Mouse (Mus musculus) liver, embryonic 15.5 days (tissue): ENCODE results near the gene Kctd11. TPM values are rescaled to one million over a fixed set of nuclear protein-coding genes. Genes with fewer than 3 reads are reported as not detected.
"Not testable (repeated sequence)": the region's sequence is repeated elsewhere in the genome, so short reads cannot be mapped to it uniquely, and the experiment has no call there.

Experiments
- ATAC-seq: fragments of 200-750 bp; cut with Nextera tagmentation; 2 replicates; pipeline ENCODE4 v1.8.0; 2017; ENCODE audit warnings: moderate number of reproducible peaks, mild to moderate bottlenecking, moderate library complexity; ENCODE audit not compliant: insufficient read depth
- H3K27ac ChIP-seq: fragments of 300-500 bp; sonication (generic); replicated peaks from 2 replicates; pipeline ENCODE4 v1.5.1; 2015; ENCODE audit warnings: mild to moderate bottlenecking, inconsistent platforms
- H3K27me3 ChIP-seq: fragments of 300-500 bp; sonication (generic); 2 replicates; pipeline ENCODE4 v1.6.1; 2015; ENCODE audit warnings: mild to moderate bottlenecking, inconsistent platforms
- H3K36me3 ChIP-seq: fragments of 300-500 bp; sonication (generic); replicated peaks from 2 replicates; pipeline ENCODE4 v1.6.1; 2015; ENCODE audit warnings: moderate library complexity, mild to moderate bottlenecking, inconsistent platforms
- H3K4me1 ChIP-seq: fragments of 300-500 bp; sonication (generic); replicated peaks from 2 replicates; pipeline ENCODE4 v1.6.1; 2015; ENCODE audit warnings: inconsistent platforms
- H3K4me2 ChIP-seq: fragments of 300-500 bp; sonication (generic); 2 replicates; pipeline ENCODE4 v1.6.1; 2015; ENCODE audit warnings: moderate library complexity, mild to moderate bottlenecking, inconsistent platforms
- H3K4me3 ChIP-seq: fragments of 300-500 bp; sonication (generic); replicated peaks from 2 replicates; pipeline ENCODE4 v1.5.1; 2015; ENCODE audit warnings: mild to moderate bottlenecking, inconsistent platforms
- H3K9ac ChIP-seq: fragments of 300-500 bp; sonication (generic); 2 replicates; pipeline ENCODE4 v1.6.1; 2015; ENCODE audit warnings: moderate library complexity, mild to moderate bottlenecking, inconsistent platforms
- H3K9me3 ChIP-seq: fragments of 300-500 bp; sonication (generic); replicated peaks from 2 replicates; pipeline ENCODE4 v1.6.1; 2016; ENCODE audit warnings: inconsistent platforms
- WGBS: fragments of 180-500 bp; shearing (Covaris S2); methylation state at CpG from one replicate; pipeline ENCODE4 v1.1.7; 2015; ENCODE audit warnings: mixed read lengths; ENCODE audit not compliant: insufficient replicate concordance; 5-methylcytosine and 5-hydroxymethylcytosine counted together
- polyA plus RNA-seq: library from polyadenylated mRNA; unstranded; fragments of >200 nt; fragmentation: Nextera tagmentation; extraction: Ambion mirVana; gene quantifications from 2 replicates; pipeline ENCODE4 v1.2.1, GENCODE M21; 2015

The Kctd11 gene
- 1.2 and 1.4 TPM in 2 replicates for polyA plus RNA-seq

DNA sequence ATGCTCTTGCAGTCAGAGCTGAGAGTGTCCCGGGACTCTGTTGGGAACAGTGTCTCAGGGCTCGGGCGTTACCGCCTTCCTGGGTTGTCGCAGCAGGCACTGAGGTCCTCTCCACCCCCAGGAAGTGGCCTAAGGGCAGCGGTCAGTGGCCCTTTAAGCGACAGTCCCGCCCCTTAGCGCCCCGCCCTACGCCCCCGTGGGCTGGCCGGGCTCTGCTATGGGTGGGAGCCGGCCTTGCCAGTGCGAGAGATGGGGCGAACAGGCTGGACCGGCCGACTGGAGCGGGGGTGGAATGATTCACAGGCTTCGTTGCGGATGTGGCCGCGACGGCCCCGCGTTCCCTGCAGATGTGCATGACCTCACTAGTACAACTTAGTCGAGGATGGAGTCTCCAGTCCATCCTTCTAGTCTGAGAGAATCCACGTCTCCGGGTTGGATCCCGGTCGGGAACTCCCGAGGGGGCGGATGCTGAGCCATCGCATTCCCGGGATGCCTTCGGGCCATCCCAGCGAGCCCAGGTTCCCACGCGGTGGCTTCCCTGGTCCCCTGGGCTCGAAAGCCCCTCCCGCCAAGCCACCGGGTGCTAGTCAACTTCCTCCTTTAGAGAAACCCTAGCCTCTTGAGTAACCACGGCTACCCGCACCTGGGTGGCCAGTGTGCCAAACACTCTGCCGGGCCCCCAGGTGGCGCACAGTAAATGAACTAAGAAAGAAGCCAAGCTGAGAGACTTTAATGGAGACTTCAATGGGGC, at the start of gene Kctd11:
Gene Kctd11, minus strand, starts transcription at position 554 of the 751 bp plus-strand sequence.
- peak; percentile 76 for ATAC-seq
- Histone ChIP-seq H3K4me3 (peak within 1 kb of the TSS; percentile 64), H3K4me2 (peak within 1 kb of the TSS; percentile 97), H3K27me3 (0 out of 2 replicates have a peak, but pooled peaks cover 3% of the 10 kb centered on the region), H3K9ac (peak within 1 kb of the TSS; percentile 64), H3K27ac (peak within 1 kb of the TSS; percentile 87), H3K36me3 (0 out of 2 replicates have a peak, but pooled peaks cover 7% of the 10 kb centered on the region), H3K4me1 (peaks cover 92% of the 10 kb centered on the region), H3K9me3 (no peaks in the 10 kb centered on the region)
- WGBS, result under 1% methylated on average over 46 of the region's 46 CpGs

- H3K4me3 ChIP-seq, H3K9ac ChIP-seq, H3K9me3 ChIP-seq, H3K36me3 ChIP-seq, ATAC-seq, H3K4me2 ChIP-seq, H3K27ac ChIP-seq: not testable (repeated sequence)
- 79% methylated on average over 8 of the region's 8 CpGs for WGBS
- Histone ChIP-seq H3K27me3 (peaks cover 13% of the 10 kb centered on the region), H3K4me1 (peaks cover 20% of the 10 kb centered on the region)
Measured at GRCm38 (mm10) chr11:69930176-69930575, 49.0 kb upstream of the Kctd11 start.

GRCm38 (mm10) chr11:69929712-69930111, 48.5 kb upstream of the Kctd11 start:
- 35% methylated on average over 4 of the region's 4 CpGs for WGBS
- H3K36me3 ChIP-seq, result no peaks in the 10 kb centered on the region
- H3K27ac ChIP-seq, result no peak overlapping the region
- H3K4me1 ChIP-seq, result peaks cover 15% of the 10 kb centered on the region
- H3K4me3 ChIP-seq, result no peak overlapping the region
- no peak for ATAC-seq
- H3K9me3 ChIP-seq, result no peaks in the 10 kb centered on the region
- peaks cover 9% of the 10 kb centered on the region for H3K27me3 ChIP-seq
- H3K4me2 ChIP-seq, result no peak overlapping the region
- no peak overlapping the region for H3K9ac ChIP-seq

GRCm38 (mm10) chr11:69927501-69927900, 46.3 kb upstream of the Kctd11 start:
- H3K4me2 ChIP-seq, result no peak overlapping the region
- no peak for ATAC-seq
- 84% methylated on average over 2 of the region's 2 CpGs for WGBS

GRCm38 (mm10) chr11:69922796-69923195, 41.6 kb upstream of the Kctd11 start:
- Histone ChIP-seq H3K4me3 (peak overlapping the region; percentile 88), H3K4me2 (peak overlapping the region; percentile 90), H3K9ac (peak overlapping the region; percentile 67), H3K27me3 (no peaks in the 10 kb centered on the region), H3K27ac (peak overlapping the region; percentile 97), H3K4me1 (peaks cover 41% of the 10 kb centered on the region), H3K9me3 (no peaks in the 10 kb centered on the region), H3K36me3 (peaks cover 17% of the 10 kb centered on the region)
- no peak for ATAC-seq
- 62% methylated on average over 3 of the region's 3 CpGs for WGBS

More at GRCm38 (mm10) chr11:69927501-69927900, 46.3 kb upstream of the Kctd11 start:
- H3K27me3 ChIP-seq, result no peaks in the 10 kb centered on the region
- peaks cover 21% of the 10 kb centered on the region for H3K4me1 ChIP-seq
- no peak overlapping the region for H3K27ac ChIP-seq
- no peaks in the 10 kb centered on the region for H3K9me3 ChIP-seq
- no peak overlapping the region for H3K4me3 ChIP-seq
- H3K36me3 ChIP-seq, result no peaks in the 10 kb centered on the region
- no peak overlapping the region for H3K9ac ChIP-seq

DNA sequence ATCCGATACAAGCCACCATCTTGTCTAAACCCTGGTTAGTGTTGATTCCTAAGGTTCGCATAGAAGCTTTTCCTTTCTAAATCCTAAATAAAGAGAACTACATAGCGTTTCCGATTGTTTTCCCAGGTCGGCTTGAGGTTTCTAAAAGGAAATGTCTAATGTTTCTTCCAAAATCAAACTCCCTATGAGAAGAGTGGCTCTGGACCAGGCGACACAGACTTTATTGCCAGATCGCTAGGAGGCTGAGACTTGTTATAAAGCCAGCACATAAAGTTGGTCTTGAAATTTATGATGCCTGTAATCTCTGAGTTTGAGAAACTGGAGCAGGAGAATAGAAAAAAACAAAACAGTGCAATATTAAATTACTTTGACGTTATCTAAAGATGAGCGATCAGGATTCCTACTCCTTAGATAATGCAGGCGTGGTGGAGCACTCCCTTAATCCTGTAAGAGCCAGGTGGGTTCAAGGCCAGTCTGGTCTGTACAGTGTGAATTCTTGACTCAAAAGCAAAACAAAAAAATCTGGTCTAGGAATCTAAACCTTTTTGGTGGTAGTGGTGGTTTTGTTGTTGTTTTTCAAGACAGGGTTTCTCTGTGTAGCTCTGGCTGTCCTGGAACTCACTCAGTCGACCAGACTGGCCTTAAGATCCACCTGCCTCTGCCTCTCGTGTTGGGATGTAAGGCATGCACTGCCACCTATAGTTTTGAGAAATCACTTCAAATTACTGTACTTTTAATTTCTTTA, 41.0 kb upstream of the Kctd11 start:
- no peaks in the 10 kb centered on the region for H3K9me3 ChIP-seq
- peak overlapping the region; percentile 88 for H3K4me3 ChIP-seq
- WGBS, result 3% methylated on average over 12 of the region's 12 CpGs
- ATAC-seq, result no peak
- H3K4me1 ChIP-seq, result peaks cover 48% of the 10 kb centered on the region
- peak overlapping the region; percentile 90 for H3K4me2 ChIP-seq
- peak overlapping the region; percentile 97 for H3K27ac ChIP-seq
- peak overlapping the region; percentile 67 for H3K9ac ChIP-seq
- peaks cover 23% of the 10 kb centered on the region for H3K36me3 ChIP-seq
- H3K27me3 ChIP-seq, result no peaks in the 10 kb centered on the region

GRCm38 (mm10) chr11:69921114-69922011, 40.2 kb upstream of the Kctd11 start, which contains the start of gene Eif5a:
Eif5a (minus strand) TSS chr11:69921958.
- Histone ChIP-seq H3K27ac (peak within 1 kb of the TSS; percentile 97), H3K9me3 (no peaks in the 10 kb centered on the region), H3K36me3 (peaks cover 32% of the 10 kb centered on the region), H3K4me3 (peak within 1 kb of the TSS; percentile 88), H3K9ac (peak within 1 kb of the TSS; percentile 97), H3K4me1 (peaks cover 56% of the 10 kb centered on the region), H3K27me3 (no peaks in the 10 kb centered on the region), H3K4me2 (peak within 1 kb of the TSS; percentile 90)
- peak; percentile 90 for ATAC-seq
- WGBS, result under 1% methylated on average over 78 of the region's 78 CpGs

DNA sequence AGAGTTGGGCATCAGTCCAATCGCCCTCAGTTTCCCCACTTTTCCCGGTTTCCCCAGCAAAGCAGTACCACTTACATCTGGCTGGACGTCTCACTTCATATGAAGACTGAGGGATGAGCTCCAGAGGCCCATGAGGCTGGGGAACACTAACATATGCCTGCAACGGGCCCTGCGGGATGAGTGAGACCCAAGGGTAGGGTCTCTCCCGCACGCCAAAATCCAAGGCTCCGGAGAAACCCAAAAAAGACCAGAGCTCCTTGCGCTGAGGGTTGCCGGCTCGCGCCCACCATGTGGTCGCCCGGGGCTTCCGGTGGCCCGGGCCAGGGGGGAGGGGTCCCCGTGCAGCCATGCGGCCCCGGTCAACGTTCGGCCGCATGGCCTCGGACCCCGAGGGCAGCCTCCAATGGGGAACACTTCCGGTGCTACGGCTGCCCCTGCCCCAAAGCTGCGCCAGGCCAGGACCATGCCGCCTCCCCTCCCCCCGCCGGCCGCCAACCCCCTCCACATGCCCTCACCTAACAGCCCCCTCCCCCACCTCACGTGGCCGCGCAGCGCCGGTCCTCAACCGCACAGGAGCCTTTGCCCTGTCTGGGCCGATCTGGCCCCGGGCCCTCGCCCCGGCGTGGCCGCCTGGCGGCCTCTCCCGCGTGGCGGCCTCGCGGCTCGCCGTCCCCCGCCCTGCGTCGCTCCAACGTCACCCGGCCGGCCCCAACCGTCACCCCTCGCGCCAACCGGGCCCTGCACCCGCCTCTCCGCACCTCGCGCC, 39.2 kb upstream of the Kctd11 start:
- peak; percentile 11 for ATAC-seq
- Histone ChIP-seq H3K4me1 (peaks cover 65% of the 10 kb centered on the region), H3K4me3 (peak overlapping the region; percentile 88), H3K4me2 (peak overlapping the region; percentile 90), H3K27ac (peak overlapping the region; percentile 97), H3K9ac (peak overlapping the region; percentile 97), H3K27me3 (no peaks in the 10 kb centered on the region), H3K9me3 (no peaks in the 10 kb centered on the region), H3K36me3 (peaks cover 41% of the 10 kb centered on the region)
- under 1% methylated on average over 63 of the region's 65 CpGs for WGBS

GRCm38 (mm10) chr11:69919661-69920265, 38.6 kb upstream of the Kctd11 start:
- Histone ChIP-seq H3K4me3 (peak overlapping the region; percentile 88), H3K4me2 (peak overlapping the region; percentile 90), H3K36me3 (peaks cover 48% of the 10 kb centered on the region), H3K9me3 (no peaks in the 10 kb centered on the region), H3K4me1 (peaks cover 72% of the 10 kb centered on the region), H3K27me3 (no peaks in the 10 kb centered on the region), H3K9ac (peak overlapping the region; percentile 97), H3K27ac (peak overlapping the region; percentile 97)
- under 1% methylated on average over 17 of the region's 17 CpGs for WGBS
- peak; percentile 38 for ATAC-seq

GRCm38 (mm10) chr11:69919053-69919452, 37.8 kb upstream of the Kctd11 start:
- peaks cover 50% of the 10 kb centered on the region for H3K36me3 ChIP-seq
- H3K4me3 ChIP-seq, result peak overlapping the region; percentile 88
- no peak for ATAC-seq
- peak overlapping the region; percentile 97 for H3K27ac ChIP-seq
- H3K9me3 ChIP-seq, result no peaks in the 10 kb centered on the region
- H3K4me2 ChIP-seq, result peak overlapping the region; percentile 90
- 40% methylated on average over 9 of the region's 9 CpGs for WGBS
- H3K9ac ChIP-seq, result peak overlapping the region; percentile 97
- no peaks in the 10 kb centered on the region for H3K27me3 ChIP-seq
- H3K4me1 ChIP-seq, result peaks cover 74% of the 10 kb centered on the region
